Mouse (Mus musculus) cerebellum, postnatal 10 days (tissue): Measurements from ENCODE around the gene Ksr2.
"Not testable (repeated sequence)": the region's sequence is repeated elsewhere in the genome, so short reads cannot be mapped to it uniquely, and the experiment has no call there.

ENCODE experiments used
- DNase-seq, 2 experiments: peaks; one replicate each; pipeline ENCODE4 v3.0.0; 2021; ENCODE audit warnings: mixed read lengths in 2 of 2

The Ksr2 gene

GRCm38 (mm10) chr5:117541654-117542053, 127.9 kb downstream of the Ksr2 start:
- no peak for DNase-seq

DNA sequence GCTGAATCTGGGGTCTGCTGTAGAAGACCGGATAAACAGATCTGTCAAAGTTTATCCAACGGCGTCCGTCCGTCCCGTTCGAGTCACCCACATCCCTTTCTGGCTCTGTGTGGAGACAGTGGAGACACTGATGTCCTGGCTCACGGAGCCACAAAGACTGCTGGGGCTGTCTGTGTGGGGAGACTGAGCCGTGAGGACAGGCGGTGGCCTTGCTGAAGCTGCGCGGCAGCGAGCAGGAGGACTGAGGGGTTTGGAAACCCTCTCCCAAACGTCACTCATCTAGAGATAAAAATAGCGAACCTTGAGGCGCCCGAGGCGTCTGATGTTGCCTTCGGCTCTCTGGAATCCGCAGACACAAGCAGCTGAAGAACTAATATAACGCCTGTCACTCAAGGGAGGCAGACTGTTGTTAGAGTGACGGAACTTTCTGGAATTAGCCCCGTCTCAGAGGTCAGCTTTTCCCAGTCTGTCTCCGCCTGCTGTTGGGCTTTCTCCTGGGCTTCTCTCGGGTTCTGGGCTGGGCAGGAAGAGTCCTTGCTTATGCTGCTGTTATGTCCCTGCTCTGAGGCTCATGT, 133.0 kb downstream of the Ksr2 start:
- DNase-seq, result no peak

DNA sequence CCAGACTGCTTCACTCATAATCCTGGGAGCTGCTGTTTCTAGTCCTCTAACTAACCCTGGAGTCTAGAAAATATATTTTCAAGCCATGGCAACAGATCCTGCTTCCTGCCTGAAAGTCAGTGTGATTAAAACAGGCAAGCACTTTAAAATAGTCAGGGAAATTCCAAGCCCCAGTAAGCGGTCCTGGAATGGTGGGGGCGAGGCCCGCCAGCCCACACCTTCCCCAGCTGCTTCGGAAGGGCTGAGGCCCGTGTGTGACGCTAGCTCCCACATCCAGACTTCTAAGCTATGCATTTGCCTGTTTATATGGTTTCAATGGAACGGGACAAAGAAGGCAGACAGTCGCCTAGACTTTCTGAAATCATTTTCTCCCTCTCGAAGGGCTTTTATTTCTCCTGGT, 137.2 kb downstream of the Ksr2 start:
- DNase-seq, result no peak

- DNase-seq, result no peak
Measured at GRCm38 (mm10) chr5:117552096-117552495, 138.3 kb downstream of the Ksr2 start.

DNA sequence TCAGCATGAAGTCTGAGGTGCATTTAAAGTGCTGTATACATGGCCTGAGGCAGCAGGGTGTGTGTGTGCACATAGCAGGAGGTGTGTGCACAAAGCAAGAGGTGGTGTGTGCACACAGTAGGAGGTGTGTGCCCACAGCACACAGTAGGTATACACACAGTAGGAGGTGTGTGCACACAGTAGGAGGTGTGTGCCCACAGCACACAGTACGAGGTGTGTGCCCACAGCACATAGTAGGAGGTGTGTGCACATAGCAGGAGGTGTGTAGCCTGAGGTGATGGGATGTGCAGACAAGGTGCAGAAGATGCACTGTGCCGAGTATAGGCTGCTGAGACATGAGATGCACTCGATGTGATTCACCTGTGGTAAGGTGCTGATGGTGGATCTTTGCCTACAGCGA, 140.7 kb downstream of the Ksr2 start:
- DNase-seq, result no peak

GRCm38 (mm10) chr5:117556570-117556969, 142.8 kb downstream of the Ksr2 start:
- peak; percentile 92 to 93 for DNase-seq

DNA sequence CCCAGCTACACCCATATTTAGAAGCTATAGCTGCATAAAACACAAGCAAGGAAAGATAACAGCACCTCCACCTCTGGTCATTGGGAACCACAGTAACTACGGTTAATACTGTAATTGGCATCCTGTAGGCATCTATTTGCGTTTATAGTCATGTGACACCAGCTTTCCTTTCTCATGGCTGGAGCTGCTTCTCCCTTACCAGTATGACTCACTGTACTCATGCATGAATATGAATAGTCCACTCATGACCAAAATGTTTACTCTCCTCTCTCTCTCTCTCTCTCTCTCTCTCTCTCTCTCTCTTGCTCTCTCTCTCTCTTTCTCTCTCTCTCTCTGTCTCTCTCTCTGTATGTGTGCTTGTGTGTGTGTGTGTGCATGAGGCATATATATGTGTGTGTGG, 147.3 kb downstream of the Ksr2 start:
- no peak for DNase-seq

DNA sequence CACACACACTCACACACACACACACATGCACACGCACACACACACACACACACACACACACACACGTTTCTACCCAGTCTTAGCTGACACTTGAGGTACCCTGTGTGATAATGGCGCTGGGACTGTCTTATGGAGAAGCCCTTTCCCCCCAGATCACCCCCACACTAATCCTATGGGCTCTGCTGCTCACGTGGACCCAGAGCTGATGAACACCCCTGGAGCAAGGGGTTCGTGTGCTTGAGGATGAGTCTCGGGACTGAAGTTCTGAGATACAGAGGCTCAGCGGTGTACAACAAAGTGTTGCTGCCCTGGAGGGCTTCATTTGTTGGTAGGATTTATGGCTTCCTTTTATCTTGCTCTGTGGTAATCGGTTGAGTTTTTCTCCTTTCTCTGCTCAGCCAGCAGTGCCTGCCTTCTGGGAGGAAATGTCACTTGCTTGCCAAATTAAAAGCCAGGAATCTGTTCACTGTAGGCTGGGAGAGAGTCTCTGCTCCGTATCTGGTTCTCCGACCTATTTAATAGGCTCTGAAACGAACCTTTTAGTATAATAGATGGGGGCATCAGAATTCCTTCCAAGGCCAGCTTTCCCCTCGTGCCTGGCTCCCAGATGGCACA, 152.4 kb downstream of the Ksr2 start:
- peak in 1 of 2 experiments; percentile 40 for DNase-seq

GRCm38 (mm10) chr5:117569190-117569795, 155.5 kb downstream of the Ksr2 start:
- peak; percentile 70 to 79 for DNase-seq

DNA sequence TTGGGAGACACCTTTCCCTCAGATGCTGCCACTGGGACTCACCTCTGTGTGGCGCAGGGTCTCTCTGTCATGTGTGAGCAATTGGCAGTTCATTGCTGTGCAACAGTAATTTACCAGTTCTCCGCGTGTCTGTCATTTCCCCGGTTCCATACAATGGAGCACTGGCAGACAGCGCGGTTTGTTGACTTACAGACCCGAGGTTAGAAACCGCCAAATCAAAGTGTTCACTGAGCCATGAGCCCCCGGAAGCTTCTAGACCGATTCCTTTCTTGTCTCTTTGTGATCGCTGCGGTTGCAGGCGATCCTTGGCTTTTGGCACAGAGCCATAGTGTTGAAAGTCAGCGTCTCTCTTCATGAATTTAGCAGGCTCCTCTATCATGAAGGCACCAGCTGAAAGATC, 158.6 kb downstream of the Ksr2 start:
- DNase-seq, result peak; percentile 57 to 74

DNA sequence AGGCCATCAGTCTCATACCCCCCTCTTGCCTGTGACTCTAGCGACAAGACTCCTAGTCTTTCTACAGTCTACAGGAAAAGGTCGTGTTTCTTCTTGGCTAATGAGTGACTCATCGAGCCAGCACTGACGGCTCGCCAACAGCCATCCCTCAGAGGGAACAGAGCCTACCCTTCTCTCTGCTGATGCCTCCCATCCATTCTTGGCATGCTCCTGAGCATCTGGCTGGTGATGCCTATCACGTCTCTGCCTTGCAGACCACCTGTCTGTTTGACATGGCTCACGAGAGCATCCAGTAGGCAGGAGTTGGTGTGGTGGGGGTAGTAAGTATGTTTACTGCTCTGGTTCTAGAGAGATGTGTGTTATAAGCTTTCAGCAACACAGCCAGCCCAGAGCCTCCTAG, 161.1 kb downstream of the Ksr2 start:
- peak; percentile 55 to 69 for DNase-seq

- DNase-seq, result no peak
Measured at GRCm38 (mm10) chr5:117577598-117577997, 163.8 kb downstream of the Ksr2 start.

DNA sequence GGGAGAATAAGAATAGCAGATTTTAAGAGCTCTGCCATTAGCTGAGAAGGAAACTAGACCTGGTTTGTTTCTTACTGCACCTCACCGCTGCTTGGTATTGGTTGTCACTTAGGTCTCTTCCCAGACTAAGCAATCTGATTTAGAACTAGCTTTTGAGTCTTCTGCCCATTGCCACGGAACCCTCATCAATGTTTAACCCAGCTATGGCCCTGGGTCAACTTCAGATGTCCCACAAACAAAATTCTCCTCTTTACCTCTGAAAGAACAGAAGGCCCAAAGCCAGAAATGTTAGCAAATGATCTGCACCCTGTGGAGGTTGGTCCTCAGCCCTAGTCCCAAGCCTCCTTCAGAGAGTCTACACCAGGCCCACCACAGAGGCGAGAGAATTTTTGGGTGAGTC, 167.9 kb downstream of the Ksr2 start:
- DNase-seq, result no peak

DNA sequence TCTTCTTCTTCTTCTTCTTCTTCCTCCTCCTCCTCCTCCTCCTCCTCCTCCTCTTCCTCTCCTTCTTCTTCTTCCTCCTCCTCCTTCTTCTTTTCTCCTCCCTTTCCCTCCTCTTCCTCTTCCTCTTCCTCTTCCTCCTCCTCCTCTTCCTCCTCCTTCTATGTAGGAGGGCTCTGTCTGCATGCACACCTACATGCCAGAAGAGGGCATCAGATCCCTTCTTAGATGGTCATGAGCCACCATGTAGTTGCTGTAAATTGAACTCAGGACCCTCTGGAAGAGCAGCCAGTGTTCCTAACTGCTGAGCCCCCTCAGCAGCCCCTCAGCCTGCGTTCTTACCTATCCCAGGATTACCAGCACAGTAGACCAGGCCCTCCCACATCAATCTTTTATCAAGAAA, 170.6 kb downstream of the Ksr2 start:
- no peak for DNase-seq

DNA sequence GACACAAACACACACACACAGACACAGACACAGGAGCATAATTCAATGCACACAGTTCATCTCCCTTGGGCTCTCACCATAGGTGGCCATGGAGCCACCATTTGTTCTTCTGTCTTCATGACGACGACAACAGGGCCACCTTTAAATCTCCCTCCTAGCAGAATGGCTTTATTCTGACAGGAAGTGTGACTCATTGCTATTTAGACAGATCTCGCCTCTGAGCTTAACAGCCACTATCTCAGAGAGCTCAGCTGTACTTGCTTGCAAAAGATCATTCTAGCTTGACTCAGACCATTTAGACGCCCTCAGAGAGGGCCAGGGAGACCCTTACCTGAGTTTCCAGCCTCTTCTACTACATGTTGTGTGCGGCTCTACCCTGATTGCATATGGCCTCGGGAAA, 175.5 kb downstream of the Ksr2 start:
- no peak for DNase-seq

- DNase-seq, result no peak
Measured at GRCm38 (mm10) chr5:117593273-117593672, 179.5 kb downstream of the Ksr2 start.

DNA sequence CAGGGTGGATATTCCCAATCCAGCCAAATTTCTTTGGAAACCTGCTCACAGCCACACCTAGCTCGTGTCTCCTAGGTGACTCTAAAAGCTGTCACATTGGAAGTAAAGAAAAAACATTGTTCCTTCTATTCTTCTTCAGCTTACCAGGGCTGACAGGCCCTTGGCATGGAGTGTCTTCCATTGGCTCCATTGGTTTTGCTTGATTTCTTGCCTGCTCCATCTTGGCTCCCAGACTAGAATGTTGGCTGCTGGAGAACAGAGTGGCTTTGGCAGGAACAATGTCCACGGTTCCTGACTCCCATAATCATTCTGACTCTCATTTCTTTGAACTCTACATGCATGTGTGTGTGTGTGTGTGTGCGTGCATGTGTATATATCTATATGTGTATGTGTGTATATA, 183.0 kb downstream of the Ksr2 start:
- peak; percentile 52 to 65 for DNase-seq

GRCm38 (mm10) chr5:117602026-117602425, 188.2 kb downstream of the Ksr2 start:
- no peak for DNase-seq

DNA sequence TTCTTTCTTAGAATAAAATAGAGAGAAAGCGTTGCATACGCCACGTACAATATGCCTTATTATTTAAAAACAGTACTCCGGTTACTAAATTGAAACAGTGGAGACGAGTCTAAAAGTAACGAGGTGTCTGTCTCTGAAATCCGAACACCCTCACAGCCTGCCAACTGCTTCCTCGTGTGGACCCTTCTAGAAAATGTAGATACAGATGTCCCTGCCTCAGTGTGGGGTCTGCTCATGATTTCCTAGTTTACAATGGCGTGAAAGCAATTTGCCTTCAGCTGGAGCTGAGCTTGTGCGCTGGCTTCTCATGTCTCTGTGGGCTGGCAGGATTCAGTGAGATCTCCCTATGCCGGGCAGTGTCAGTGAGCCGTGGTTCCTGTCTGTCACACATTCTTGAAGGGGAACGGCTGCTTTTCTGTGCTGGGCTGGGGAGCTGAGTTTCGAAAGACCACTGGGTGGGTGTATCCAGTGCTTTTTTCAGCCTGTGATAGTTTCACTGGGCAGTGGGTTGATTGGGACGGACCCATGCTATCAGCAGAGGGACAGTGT, 194.0 kb downstream of the Ksr2 start:
- no peak for DNase-seq

DNA sequence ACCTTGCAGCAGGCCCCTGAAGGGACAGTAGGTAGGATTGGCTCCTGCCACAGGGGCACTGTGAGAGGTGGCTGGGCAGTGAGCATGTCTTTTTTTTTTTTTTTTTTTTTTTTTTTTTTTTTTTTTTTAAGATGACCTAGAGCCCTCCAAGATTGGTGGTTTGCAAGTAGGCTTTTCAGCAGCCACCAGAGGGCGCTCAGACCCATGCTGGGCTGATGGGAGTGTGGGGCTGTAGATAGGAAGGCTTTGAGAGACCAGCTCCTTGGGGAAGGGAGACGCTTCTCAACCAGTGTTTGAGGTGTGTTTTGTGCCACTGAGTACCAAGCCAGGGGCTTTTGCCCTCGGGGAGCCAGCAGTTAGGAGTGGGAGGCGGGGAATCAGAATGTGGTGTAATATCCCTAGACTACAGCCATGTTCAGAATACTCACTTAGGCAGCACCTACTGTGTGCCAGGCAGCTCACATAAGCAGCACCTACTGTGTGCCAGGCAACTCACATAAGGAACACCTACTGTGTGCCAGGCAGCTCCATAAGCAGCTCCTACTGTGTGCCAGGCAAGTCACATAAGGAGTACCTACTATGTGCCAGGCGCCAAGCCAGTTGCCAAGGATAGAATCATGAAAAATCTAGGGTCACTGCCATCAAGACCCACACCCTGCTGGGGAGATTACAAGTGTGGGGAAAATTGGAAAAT, 200.7 kb downstream of the Ksr2 start:
- DNase-seq, result peak; percentile 89 to 92

DNA sequence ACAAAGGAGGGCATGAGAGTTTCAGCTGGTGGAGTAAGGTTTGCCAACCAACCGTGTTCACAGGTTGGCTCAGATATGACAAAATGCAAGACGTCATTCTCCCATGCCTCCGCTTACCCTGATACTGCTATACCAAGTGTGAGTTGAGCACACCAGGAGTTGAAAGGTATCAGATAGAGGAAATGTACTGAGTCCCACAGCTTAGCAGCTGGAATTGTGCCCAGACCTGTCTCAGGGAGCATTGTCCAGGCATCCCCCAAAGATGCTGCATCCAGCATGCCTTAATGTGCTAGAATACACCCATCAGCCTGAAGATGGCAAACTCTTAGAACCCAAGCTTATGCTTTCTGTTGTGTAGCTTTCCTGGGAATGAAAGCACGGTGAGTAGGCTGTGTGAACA, 206.5 kb downstream of the Ksr2 start:
- no peak for DNase-seq

DNA sequence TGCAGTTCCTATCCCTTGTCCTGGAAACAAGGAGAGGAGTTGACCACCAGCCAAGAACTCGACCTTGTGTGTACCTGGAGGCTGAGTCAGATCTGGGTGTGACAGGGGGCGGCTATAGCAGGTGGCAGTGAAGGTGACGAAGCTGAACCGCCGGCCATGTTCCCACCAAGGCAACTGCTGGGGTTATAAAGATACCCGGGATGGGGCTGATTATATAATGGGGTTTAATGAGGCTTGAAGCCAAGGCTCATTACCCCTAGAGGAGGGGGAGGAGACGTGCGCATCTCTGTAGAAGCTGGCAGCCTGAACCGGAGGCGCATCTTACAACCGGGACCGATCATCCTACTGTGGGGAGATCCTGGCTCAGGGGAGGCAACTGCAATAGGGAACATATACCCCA, 208.4 kb downstream of the Ksr2 start:
- peak; percentile 36 to 50 for DNase-seq

- not testable (repeated sequence) for DNase-seq
Measured at GRCm38 (mm10) chr5:117623206-117623605, 209.4 kb downstream of the Ksr2 start.

- no peak for DNase-seq
Measured at GRCm38 (mm10) chr5:117626907-117627306, 213.1 kb downstream of the Ksr2 start.
